Mouse (Mus musculus) forebrain, embryonic 10.5 days (tissue): ENCODE data around the gene Bbs5. TPM values are rescaled to one million over a fixed set of nuclear protein-coding genes. Genes with fewer than 3 reads are reported as not detected.
A peak's percentile ranks its signal among the peaks of the same experiment; 100 is the strongest.
"Not testable (repeated sequence)": the region's sequence is repeated elsewhere in the genome, so short reads cannot be mapped to it uniquely, and the experiment has no call there.

Experiments
- DNase-seq: peaks from one replicate; pipeline ENCODE4 v3.0.0-alpha.2; 2017; ENCODE audit warnings: low spot score; ENCODE audit errors: extremely low spot score
- H3K27ac ChIP-seq: fragments of 300-500 bp; sonication (generic); 2 replicates; pipeline ENCODE4 v1.5.1; 2016; ENCODE audit warnings: mild to moderate bottlenecking
- H3K27me3 ChIP-seq: fragments of 300-500 bp; sonication (generic); 2 replicates; pipeline ENCODE4 v1.6.1; 2016; ENCODE audit warnings: mild to moderate bottlenecking; ENCODE audit not compliant: poor library complexity, severe bottlenecking
- H3K36me3 ChIP-seq: fragments of 300-500 bp; sonication (generic); replicated peaks from 2 replicates; pipeline ENCODE4 v1.6.1; 2016; ENCODE audit warnings: mild to moderate bottlenecking, moderate library complexity
- H3K4me1 ChIP-seq: fragments of 300-500 bp; sonication (generic); 2 replicates; pipeline ENCODE4 v1.6.1; 2016
- H3K4me3 ChIP-seq: fragments of 300-500 bp; sonication (generic); 2 replicates; pipeline ENCODE4 v1.5.1; 2016; ENCODE audit warnings: mild to moderate bottlenecking, moderate library complexity
- H3K9me3 ChIP-seq: fragments of 300-500 bp; sonication (generic); 2 replicates; pipeline ENCODE4 v1.6.1; 2016; ENCODE audit warnings: mild to moderate bottlenecking, moderate library complexity
- whole genome bisulfite sequencing: fragments of 180-500 bp; shearing (Covaris S2); methylation state at CpG from one replicate; pipeline ENCODE4 v1.1.7; 2016; 5-methylcytosine and 5-hydroxymethylcytosine counted together
- polyA plus RNA-seq: library from polyadenylated mRNA; unstranded; fragments of >200 nt; fragmentation: Nextera tagmentation; extraction: Ambion mirVana; gene quantifications from 2 replicates; pipeline ENCODE4 v1.2.1, GENCODE M21; 2016

Gene Bbs5
- polyA plus RNA-seq, 1 experiment from 2014 or later, result 14.5 TPM

- H3K36me3 ChIP-seq, result no peaks in the 10 kb centered on the region
- H3K9me3 ChIP-seq, result 0 out of 2 replicates have a peak, but pooled peaks cover 4% of the 10 kb centered on the region
- H3K4me3 ChIP-seq, result peak overlapping the region; percentile 44
- no peaks in the 10 kb centered on the region for H3K27me3 ChIP-seq
- DNase-seq, result peak; percentile 41
- WGBS, result 14% methylated on average over 11 of the region's 11 CpGs
- H3K4me1 ChIP-seq, result peaks cover 6% of the 10 kb centered on the region
- peak overlapping the region; percentile 79 for H3K27ac ChIP-seq
Observed at GRCm38 (mm10) chr2:69635064-69635701, 11.8 kb upstream of the Bbs5 start.

DNA sequence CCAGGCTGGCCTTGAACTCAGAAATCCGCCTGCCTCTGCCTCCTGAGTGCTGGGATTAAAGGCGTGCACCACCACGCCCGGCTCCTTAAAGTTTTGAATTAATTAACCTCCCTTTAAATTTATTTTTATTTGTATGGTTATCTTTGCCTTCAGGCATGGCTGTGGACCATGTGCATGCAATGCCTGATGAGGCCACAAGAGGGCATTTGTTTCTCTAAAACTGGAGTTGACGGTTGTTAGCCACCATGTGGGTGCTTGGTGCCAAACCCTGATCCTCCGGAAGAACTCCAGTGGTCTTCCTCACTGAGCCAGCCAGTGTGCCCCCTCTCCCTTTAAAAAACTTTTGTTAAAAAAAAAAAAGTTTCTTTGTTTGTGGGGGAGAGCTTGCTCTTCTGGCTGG lies 11.2 kb upstream of the Bbs5 start:
- 0 out of 2 replicates have a peak, but pooled peaks cover 4% of the 10 kb centered on the region for H3K9me3 ChIP-seq
- peaks cover 8% of the 10 kb centered on the region for H3K4me1 ChIP-seq
- H3K4me3 ChIP-seq, result no peak overlapping the region
- no peaks in the 10 kb centered on the region for H3K36me3 ChIP-seq
- DNase-seq, result peak; percentile 41
- 66% methylated on average over 6 of the region's 6 CpGs for WGBS
- H3K27me3 ChIP-seq, result no peaks in the 10 kb centered on the region
- no peak overlapping the region for H3K27ac ChIP-seq

GRCm38 (mm10) chr2:69637989-69638388 lies 9.0 kb upstream of the Bbs5 start:
- H3K4me1 ChIP-seq, DNase-seq, H3K4me3 ChIP-seq, H3K36me3 ChIP-seq, H3K9me3 ChIP-seq, H3K27ac ChIP-seq, H3K27me3 ChIP-seq: not testable (repeated sequence)
- 72% methylated on average over 7 of the region's 7 CpGs for WGBS

- Histone ChIP-seq H3K4me3 (no peak overlapping the region), H3K36me3 (no peaks in the 10 kb centered on the region), H3K27ac (0 out of 2 replicates have a peak overlapping the region, but pooled peaks have one; percentile 35), H3K27me3 (no peaks in the 10 kb centered on the region), H3K4me1 (peaks cover 7% of the 10 kb centered on the region), H3K9me3 (0 out of 2 replicates have a peak, but pooled peaks cover 4% of the 10 kb centered on the region)
- 68% methylated on average over 10 of the region's 10 CpGs for WGBS
- DNase-seq, result no peak
Observed at GRCm38 (mm10) chr2:69640100-69640499, 6.9 kb upstream of the Bbs5 start.

DNA sequence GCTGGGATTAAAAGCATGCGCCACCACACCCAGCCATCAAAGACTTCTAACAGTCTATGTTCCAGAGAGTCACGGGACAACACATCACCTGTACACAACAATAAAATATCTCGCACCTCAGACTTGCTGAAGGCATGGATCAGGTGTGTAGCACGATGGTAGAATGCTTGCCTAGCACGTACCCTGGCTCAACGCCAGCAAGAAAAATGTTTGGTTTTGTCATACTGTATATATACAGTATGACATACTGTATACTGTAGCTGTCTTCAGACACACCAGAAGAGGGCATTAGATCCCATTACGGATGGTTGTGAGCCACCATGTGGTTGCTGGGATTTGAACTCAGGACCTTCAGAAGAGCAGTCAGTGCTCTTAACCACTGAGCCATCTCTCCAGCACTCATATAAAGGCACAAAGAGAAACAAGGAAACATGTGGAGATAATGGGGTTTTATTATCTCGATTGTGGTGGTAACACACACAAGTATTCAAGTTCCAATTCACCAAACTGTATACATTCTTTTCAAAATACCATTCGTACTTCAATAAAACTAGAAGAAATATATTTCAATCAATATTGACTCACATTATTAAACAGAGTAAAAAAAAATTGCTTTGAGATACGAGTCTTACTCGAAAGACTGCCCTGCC lies 1.9 kb upstream of the Bbs5 start:
- Histone ChIP-seq H3K9me3 (no peaks in the 10 kb centered on the region), H3K27me3 (no peaks in the 10 kb centered on the region), H3K4me3 (no peak overlapping the region), H3K36me3 (no peaks in the 10 kb centered on the region), H3K27ac (no peak overlapping the region), H3K4me1 (peaks cover 17% of the 10 kb centered on the region)
- DNase-seq, result no peak
- WGBS, result 93% methylated on average over 11 of the region's 11 CpGs

GRCm38 (mm10) chr2:69649716-69650115 lies 2.7 kb downstream of the Bbs5 start:
- Histone ChIP-seq H3K4me3 (no peak overlapping the region), H3K9me3 (no peaks in the 10 kb centered on the region), H3K27me3 (no peaks in the 10 kb centered on the region), H3K36me3 (peaks cover 12% of the 10 kb centered on the region), H3K27ac (no peak overlapping the region), H3K4me1 (peaks cover 15% of the 10 kb centered on the region)
- WGBS, result 86% methylated on average over 5 of the region's 5 CpGs
- DNase-seq, result no peak

DNA sequence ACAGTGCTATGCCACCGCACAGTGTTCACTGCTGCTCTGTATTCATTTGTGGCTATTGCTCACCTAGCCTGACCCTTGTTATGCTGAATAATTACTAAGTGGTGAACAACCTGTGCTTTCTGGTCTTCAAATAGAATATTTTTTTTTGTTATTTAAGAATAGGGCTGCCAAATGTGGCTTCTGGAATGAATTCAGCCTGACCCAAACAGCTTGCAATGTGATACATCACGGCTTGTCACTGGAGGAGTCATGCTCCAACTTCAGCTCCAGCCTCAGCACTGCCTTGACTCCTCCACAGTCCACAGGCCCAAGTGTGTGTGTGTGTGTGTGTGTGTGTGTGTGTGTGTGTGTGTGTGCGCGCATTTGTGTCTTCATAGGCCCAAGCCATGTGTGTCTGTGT lies 12.4 kb downstream of the Bbs5 start:
- no peak overlapping the region for H3K4me3 ChIP-seq
- 0 out of 2 replicates have a peak, but pooled peaks cover 5% of the 10 kb centered on the region for H3K4me1 ChIP-seq
- DNase-seq, result no peak
- H3K27me3 ChIP-seq, result no peaks in the 10 kb centered on the region
- 94% methylated on average over 4 of the region's 4 CpGs for WGBS
- peaks cover 65% of the 10 kb centered on the region for H3K36me3 ChIP-seq
- H3K9me3 ChIP-seq, result no peaks in the 10 kb centered on the region
- no peak overlapping the region for H3K27ac ChIP-seq

- 0 out of 2 replicates have a peak, but pooled peaks cover 5% of the 10 kb centered on the region for H3K4me1 ChIP-seq
- H3K9me3 ChIP-seq, result no peaks in the 10 kb centered on the region
- H3K27ac ChIP-seq, result no peak overlapping the region
- peaks cover 44% of the 10 kb centered on the region for H3K36me3 ChIP-seq
- no peaks in the 10 kb centered on the region for H3K27me3 ChIP-seq
- no peak overlapping the region for H3K4me3 ChIP-seq
- WGBS, result 88% methylated on average over 13 of the region's 13 CpGs
- no peak for DNase-seq
Observed at GRCm38 (mm10) chr2:69663827-69664476, 17.0 kb downstream of the Bbs5 start.

- no peak for DNase-seq
- Histone ChIP-seq H3K4me3 (no peak overlapping the region), H3K27me3 (no peaks in the 10 kb centered on the region), H3K27ac (no peak overlapping the region), H3K4me1 (peaks cover 11% of the 10 kb centered on the region), H3K9me3 (no peaks in the 10 kb centered on the region), H3K36me3 (peaks cover 25% of the 10 kb centered on the region)
- WGBS, result 95% methylated on average over 4 of the region's 4 CpGs
Observed at GRCm38 (mm10) chr2:69667656-69668055, 20.7 kb downstream of the Bbs5 start.

DNA sequence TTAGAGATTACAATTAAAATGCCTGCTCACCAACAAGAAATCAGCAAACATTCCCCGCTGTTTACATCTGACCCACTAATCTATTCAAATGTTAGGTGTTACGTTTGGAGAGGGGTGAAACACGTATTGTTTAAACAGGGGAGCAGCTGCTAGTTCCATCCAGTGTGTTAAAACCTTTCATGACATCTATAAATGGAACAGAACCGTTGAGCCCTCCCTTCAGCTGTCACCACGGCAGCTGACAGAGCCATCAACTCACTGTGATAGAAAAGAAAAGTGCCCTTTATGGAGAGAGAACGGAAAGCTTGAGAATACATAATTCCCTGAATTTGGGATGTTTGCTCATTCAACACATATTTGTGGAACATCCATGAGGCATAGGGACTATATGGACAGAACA lies 21.4 kb downstream of the Bbs5 start:
- Histone ChIP-seq H3K9me3 (no peaks in the 10 kb centered on the region), H3K4me1 (peaks cover 18% of the 10 kb centered on the region), H3K36me3 (peaks cover 19% of the 10 kb centered on the region), H3K4me3 (no peak overlapping the region), H3K27me3 (no peaks in the 10 kb centered on the region), H3K27ac (no peak overlapping the region)
- 89% methylated on average over 6 of the region's 6 CpGs for WGBS
- DNase-seq, result no peak

DNA sequence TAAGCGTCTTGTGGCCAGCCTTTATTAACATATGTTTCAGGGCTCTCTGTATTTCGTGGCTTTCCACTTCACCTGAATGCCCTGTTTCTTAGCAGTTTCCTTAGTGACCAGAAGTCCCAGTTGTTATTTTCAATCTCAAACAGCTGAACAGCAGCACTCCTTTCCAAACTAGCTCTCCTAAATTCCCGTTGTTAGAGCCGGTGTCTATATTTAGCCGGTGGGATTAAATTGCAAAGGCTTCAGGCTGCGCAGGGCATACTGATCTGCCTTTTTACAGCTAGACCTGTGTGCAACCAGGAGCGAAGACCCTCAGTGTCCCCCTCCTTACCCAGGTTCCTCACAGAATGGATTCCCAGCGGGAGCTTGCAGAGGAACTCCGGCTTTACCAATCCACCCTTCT lies 22.9 kb downstream of the Bbs5 start, which contains the start of gene Klhl41:
TSS of gene Klhl41 (plus strand) at position 268 of the 400 bp plus-strand sequence.
- 87% methylated on average over 9 of the region's 9 CpGs for WGBS
- H3K4me3 ChIP-seq, result no peak within 1 kb of the TSS
- H3K36me3 ChIP-seq, result peaks cover 8% of the 10 kb centered on the region
- DNase-seq, result no peak
- peaks cover 13% of the 10 kb centered on the region for H3K4me1 ChIP-seq
- H3K27ac ChIP-seq, result no peak within 1 kb of the TSS
- no peaks in the 10 kb centered on the region for H3K27me3 ChIP-seq
- H3K9me3 ChIP-seq, result no peaks in the 10 kb centered on the region

DNA sequence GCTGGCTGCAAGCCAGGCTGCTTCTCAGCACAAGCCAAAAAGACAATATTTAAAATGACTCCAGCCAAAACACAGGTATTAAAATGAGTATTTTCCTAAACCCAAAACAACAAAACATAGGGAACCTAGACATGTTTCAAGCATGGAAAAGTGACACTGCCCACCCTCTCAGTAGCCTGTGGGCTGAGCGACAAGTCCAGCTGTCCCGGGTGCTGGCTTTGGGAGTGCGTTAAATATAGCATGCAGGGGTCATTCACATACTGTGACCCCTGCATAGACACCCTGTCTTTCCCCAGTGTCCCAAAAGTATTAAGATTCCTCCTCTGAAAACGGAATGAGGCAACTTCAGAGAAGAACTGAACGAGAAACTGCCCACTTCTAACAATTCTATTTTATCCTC lies 26.8 kb downstream of the Bbs5 start:
- Histone ChIP-seq H3K27me3 (no peaks in the 10 kb centered on the region), H3K4me3 (no peak overlapping the region), H3K4me1 (peaks cover 13% of the 10 kb centered on the region), H3K9me3 (no peaks in the 10 kb centered on the region), H3K36me3 (peaks cover 4% of the 10 kb centered on the region), H3K27ac (no peak overlapping the region)
- WGBS, result 84% methylated on average over 5 of the region's 5 CpGs
- no peak for DNase-seq

- Histone ChIP-seq H3K4me3 (no peak overlapping the region), H3K27me3 (no peaks in the 10 kb centered on the region), H3K36me3 (peaks cover 6% of the 10 kb centered on the region), H3K9me3 (no peaks in the 10 kb centered on the region), H3K27ac (no peak overlapping the region), H3K4me1 (peaks cover 13% of the 10 kb centered on the region)
- DNase-seq, result no peak
- 89% methylated on average over 9 of the region's 9 CpGs for WGBS
Observed at GRCm38 (mm10) chr2:69675266-69675665, 28.3 kb downstream of the Bbs5 start.
